Mouse (Mus musculus): ENCODE measurements around the gene Ntm.

The Ntm gene

DNA sequence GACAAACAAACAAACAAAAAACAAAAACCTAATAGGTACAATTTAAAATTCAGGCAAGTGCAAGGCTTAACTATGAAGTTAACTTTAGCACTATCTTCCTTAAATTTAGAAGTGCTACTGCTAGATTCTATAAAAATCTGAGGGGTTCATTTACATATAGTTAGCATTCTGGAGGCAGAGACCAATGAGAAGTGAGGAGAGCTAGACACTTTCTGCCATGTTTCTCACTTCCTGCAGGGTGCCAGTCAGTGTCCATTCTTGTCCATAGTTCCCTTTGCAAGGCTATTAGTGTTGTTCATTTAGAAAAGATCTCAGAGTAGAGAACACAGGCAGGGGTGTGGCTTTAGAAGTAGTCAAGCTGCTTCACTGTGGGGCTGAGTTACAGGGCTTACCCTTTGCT, 208.6 kb downstream of the Ntm start:
- DNase-seq (ENCODE audit: low read depth): no peak

DNA sequence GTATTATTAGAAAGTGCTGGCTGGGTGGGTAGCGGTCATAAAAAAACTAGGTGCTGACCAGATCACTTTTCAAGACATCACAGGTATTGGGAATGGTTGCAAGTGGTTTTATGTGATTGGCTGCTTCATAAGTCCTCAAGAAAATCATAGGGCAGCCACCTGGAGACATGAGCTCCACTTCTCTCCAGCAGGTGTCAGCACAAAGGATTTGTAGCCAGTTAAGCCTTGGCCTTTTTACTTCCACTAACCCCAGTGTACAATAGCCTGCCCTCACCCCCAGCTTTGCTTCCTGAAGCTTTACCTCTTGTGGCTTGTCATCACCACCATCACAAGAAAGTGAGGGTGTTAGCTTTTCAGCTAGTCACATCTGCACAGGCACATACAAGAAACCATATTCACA, 211.5 kb downstream of the Ntm start:
- no peak for DNase-seq (ENCODE audit: low read depth)

DNA sequence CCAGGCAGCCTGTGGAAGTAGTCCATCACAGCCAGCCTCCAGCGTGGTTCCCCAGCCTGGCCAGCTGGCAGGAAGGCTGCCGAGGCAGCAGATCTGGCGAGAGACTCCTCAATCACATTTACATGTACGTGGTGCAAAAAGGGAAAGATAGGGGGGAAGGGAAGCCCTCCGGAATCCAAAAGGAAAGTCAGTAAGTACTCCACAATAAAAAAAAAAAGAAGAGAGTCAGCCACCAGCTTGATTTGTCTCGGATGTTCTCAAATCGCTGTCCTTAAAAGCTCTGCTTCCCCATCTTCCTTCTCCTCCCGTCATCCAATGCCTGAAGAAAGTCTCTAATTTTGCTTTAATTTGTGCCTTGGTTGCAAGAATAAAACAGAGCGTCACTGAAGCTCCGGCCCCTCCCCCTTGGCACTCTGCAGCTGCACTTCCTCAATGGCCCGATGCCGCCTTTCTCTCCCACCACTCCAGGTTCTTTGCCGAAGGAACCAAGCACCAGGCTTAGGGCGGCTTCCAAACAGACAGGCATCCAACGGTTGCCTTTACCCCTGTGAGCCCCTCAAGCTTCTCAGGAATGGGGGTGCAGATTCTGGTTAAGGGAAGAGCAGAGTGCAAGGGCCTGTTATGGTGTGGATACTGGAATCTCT, 212.4 kb downstream of the Ntm start:
- DNase-seq (ENCODE audit: low read depth): no peak

DNA sequence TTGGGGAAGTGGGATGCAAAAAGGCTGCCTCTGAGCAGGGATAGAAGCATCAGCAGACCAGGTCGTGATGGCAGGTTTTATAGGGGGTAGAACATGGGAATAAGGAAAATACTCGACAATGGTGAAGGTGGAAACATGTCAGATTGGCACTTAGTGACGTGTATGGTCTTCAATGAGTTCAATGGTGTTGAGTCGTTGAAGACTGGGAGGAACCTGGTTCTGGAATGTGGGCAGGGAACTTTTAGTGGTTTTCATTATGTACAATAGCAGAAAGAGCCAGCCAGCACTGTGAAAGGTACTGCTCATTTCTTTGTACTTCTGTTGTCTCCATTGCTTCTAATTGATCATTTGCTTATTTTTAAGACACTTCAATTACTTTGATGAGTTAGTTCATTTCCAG, 214.9 kb downstream of the Ntm start:
- DNase-seq (ENCODE audit: low read depth): no peak

DNA sequence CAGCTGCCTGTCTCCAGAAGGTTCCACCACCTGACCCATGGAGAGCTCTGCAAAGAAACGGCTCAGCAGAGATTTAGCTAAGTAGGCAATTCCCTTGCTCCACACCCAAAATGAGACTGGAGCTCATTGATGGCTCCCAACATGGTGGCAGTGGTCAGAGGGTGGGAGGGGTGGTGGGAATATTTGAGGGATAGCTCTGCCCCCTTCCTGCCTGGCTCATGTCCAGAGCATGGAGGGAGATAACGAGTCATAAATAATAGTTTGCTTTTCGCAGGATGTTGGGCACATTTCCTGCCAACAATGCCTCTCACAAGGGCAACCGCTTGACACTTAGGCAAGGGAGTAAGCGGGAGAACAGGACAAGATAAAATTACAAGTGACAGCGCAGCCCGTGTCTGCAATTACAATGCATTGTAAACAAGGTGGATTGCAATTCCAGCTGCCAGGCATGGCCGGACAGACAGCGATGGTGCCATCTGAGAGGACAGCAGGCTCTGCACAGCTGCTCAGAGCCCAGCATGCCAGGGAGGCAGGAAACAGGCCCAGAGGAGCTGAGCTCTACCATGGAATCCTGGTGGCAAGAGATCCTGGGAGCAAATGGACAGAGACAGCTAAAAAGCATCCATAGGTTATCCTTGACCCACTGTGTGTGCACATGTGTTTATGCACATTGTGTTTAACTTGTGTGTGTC, 224.0 kb downstream of the Ntm start:
- no peak for DNase-seq (ENCODE audit: low read depth)

DNA sequence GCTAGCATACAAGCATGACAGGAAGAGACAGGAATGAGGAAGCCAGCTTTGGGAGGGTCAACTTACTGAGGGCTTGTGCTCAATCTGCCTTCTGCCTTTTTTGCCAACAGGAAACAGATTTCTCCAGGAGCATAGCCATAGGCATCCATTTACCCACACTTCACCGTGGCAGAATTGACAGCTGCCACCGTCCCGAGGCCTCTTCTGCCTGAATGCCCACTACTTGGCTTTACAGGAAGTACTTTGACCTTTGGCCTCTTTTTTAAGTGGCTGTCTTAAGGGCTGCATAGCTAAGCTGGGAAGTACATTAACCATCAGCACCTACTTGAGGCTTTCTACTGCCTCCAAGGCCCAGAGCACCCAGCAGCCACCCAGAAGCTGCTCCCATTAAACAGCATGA, 226.9 kb downstream of the Ntm start:
- DNase-seq (ENCODE audit: low read depth): no peak

DNA sequence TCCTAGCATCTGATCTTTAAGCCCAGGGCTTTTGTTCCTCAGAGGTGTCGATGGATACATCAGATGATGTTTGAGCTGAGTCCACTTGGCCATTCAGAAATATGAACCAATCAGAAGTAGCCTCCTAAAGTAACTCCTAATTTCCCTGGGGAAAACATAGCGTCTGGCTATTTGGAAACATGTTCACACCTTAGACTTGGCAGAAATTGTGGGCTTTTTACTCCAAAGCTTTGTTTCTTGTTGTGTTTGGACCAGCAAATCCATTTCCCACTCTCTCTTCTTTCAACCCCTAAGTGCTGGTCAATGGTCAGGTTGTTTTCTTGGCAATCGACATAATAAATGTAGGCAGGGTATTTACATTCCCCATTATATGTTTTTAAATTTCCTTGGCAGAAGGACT, 230.0 kb downstream of the Ntm start:
- no peak for DNase-seq (ENCODE audit: low read depth)

DNA sequence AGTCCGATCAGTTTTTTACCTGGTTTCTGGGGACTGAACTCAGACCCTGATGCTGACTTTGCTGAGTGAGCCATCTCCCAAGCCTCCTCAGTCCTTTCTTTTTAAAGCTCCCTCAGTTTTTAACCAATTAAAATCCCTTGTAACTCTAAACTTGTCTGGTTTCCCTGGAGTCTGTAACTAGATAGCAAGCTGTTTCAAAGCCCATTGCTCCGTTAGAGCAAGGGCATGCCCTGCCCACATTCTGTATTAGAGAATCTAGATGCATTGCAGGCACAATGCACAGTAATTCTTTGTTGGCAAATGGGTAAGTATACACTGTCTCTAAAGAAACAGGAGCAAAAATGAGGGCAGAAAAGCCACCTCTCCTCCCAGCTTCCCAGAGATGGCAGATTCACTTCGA, 231.3 kb downstream of the Ntm start:
- no peak for DNase-seq (ENCODE audit: low read depth)

DNA sequence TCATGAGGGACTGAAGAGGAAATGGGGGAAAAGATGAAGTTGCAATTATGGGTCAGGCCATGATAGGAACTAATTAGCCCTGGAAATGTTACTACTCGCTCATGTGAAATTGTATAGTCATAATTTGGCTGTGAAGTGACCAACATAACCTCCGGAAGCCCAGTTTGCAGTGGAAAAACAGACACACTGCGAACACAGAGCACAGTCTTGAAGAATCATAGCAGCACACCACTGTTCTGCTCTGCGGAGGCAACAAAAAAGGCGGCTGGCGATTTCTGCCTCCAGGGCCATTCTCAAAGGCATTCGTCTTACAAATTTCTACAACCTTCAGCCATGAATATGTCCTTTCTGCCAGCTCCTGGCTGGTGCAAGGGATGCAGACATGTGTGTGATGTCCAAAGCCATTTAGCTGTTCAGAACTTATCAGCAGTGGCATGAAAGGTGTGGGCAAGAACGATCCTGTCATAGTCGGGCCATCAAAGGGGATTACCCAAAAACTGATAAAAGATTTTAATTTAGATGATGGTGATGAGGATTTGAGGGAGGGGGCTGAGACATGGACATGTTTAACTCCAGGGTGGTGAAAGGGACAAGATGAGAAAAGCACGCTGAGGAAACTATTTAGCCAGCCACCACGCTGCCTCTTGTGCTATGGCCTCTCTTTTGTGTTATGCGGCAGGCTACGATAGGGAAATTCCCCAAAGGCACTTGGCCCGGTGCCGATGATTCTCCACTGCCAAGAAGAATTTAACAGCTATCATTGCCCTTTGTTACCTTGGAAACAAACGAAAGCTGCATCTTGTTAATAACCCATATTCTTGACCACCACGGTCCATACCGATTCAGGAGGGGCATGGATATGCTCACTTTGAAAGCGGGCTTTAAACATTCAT, 235.2 kb downstream of the Ntm start:
- DNase-seq (ENCODE audit: low read depth): no peak

DNA sequence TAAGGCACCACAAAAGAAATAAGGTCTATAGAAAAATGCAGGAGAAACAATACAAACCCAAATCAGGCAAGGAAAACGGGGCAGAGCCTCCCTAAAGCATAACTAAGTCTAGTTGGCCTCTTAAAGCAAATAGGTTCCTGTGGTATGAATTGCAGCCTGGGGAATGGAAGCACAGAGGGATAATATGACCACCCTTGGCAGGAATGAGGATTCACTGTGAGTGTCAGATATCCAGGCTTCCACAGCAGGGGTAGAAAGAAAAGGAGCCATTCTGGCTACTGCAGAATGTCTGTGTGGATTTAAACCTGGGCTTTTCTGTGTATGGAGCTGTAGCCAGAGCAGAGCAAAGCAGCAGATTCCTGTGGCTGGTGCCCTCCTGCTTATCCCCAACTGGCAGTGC, 241.5 kb downstream of the Ntm start:
- no peak for DNase-seq (ENCODE audit: low read depth)

DNA sequence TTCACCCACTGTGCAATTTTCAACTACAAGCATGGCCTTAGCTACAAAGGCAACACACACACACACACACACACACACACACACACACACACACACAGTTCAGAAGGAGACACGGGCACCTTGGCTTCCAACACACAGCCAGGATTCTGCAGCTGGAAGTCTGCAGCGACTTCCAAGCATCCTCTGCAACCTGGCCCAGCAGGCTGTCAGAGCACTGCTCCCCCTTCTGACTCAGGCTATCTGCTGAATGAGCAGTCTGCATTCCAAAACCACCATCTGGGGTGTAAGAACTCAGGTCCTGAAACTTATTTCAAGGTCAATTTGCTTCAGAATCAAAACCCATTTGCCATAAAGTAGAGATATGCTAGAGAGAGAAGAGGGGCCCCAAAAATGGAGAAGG, 246.1 kb downstream of the Ntm start:
- no peak for DNase-seq (ENCODE audit: low read depth)

DNA sequence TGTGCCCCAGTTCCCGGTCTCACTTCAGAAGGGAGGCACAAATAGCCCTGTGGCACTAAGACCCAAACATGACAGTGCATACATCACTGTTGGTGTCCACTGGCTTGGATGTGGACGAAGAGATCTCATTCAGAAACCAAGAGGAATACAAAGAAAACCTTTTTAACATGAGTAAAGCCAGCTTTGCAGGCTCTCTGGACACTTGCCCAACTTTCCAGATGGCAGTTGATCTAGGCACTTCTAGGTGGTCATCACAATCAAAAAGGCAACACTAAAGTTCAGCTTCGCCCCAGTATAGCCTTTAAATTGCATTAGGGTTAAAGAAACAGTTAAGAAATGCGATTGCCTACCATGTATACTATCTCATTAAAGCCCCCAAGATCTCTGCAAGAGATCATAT, 264.7 kb downstream of the Ntm start:
- DNase-seq (ENCODE audit: low read depth): no peak

DNA sequence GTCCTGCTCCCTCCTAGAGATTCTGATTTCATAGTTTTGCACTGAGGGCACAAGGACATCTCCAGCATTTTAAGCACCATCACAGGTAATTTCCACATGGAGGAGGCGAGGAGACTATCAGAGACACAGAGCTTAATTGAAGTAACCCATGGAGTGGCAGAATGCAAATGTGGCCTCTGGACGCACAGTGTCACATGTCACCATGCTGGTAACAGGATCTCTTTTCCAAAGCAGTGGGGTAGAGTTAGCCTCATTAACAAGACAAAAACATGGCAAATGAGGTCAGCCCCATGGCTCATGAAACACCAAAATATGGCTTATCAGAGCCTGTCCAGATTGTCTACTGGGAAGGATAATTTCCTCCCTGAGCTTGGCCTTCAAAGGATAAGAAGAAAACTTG, 268.8 kb downstream of the Ntm start:
- no peak for DNase-seq (ENCODE audit: low read depth)

DNA sequence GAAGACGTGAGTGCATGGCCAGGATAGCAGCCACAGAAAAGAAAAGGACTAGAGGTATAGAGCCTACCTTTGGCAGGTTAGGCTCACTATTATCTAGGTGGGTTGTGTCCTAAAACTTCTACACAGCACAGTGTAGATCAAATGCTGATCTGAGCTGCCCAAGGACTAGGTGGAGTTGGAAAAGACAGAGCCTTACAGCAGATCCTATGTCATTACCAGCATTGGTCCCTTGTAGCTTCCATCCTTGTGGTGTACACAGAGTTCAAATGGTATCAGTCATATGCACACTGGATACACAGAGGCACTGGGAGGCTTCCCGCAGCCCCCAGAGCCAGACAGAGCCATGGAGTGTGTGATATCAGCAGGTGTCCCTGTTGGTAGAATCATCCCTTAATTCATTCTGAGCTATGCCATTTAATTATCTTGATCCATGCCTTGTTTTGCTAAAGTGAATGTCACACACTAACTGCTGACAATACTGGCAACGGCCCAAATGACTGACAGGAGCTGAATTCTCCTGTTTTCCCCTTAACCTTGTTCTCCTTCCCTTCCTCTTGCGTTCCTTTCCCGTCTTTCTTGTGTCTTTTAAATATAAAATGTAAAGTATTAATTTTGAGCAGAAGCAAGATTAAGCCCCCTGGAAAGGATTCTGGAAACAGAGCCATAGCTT, 271.6 kb downstream of the Ntm start:
- no peak for DNase-seq (ENCODE audit: low read depth)

DNA sequence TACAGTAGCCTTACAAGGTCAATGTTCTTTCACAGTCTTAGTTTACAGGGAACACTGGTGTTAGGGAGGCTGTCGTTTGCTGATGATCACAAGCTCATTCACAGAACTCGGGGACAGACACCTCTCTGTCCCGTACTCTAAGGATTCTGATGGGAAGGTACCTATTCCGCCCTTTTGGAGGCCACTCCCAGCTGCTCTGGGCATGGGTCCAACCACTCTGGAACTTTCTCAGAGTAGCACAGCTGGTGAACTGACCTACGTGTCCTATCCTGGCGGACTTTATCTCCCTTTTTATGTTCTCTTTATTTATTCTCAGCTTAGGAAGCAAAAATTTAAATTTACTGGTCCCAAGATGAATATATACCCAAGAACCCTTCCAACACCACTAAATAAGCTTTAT, 280.7 kb downstream of the Ntm start:
- DNase-seq (ENCODE audit: low read depth): no peak

DNA sequence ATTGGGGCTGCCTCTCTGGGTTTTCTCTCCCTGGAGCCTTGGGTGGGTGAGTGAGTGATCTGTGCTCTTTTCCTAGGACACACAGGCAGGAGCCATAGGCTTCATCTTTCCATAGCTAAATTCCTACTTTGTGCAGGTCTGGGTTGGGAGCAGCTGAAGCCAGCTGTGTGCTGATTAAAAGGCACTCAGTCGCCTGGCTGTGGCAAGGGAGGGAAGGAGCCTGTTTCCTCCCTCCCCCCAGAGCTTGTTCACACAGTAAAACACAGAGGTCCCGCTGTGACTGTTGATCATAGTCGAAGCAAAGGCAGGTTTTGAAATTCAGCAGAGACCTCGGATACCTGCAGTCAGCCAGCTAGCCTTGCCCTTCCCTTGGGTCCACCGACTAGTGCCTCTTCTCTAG, 282.3 kb downstream of the Ntm start:
- no peak for DNase-seq (ENCODE audit: low read depth)

DNA sequence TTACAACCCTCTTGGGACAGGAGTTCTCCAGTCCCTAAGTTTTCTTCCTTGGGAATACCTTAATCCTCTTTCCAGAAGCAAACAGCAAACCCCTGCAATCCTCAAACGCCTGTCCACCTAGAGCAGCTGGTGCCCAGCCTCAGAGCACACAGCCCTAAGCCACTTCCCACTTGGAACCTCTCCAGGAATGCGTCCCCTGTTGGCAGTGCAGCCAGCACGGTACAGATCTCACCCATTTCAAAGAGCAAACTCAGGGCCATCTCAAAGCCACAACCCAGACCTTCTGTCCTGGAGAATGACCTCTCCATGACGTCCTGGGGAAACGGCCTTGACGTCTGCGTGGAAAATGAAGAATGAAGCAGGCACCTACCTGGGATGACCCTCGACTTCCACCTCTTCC, 289.0 kb downstream of the Ntm start:
- no peak for DNase-seq (ENCODE audit: low read depth)

DNA sequence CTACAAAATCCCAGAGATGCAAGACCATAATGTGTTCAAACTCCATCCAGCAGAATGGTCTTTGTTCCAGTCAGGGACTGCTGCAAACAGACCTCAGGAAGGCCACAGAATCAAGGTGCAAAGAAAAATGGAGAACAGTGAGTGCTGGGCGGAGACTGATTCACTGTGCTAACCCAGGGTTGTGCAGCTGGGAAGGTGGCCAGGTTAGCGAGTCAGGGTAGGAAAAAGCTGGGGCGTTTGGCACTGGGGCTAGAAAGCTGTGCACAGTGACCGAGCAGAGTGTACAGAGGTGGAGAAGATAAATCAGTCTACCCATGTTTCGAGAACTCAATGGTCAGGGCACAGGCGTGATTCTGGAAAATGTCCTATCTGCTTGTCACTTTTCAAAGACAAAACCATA, 291.1 kb downstream of the Ntm start:
- DNase-seq (ENCODE audit: low read depth): no peak

DNA sequence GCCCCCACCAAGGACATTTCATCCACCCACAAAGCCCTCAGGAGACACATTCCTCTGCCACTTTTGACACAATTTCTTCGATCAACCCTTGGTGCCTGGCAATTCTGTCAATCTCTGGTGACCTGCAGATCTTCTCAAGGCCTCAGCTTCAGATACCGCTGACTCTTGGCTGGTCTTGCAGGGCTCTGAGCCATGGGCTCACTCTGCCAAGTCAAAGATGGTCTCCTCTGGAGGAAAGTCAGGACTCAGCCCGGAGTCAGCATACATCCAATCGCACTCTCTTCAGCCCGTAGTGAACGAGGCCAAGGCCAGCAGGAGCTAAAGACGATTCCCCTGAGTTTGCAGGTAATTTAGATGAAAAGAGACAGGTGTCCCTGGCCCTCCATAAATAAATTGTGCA, 299.7 kb downstream of the Ntm start:
- DNase-seq (ENCODE audit: low read depth): no peak

DNA sequence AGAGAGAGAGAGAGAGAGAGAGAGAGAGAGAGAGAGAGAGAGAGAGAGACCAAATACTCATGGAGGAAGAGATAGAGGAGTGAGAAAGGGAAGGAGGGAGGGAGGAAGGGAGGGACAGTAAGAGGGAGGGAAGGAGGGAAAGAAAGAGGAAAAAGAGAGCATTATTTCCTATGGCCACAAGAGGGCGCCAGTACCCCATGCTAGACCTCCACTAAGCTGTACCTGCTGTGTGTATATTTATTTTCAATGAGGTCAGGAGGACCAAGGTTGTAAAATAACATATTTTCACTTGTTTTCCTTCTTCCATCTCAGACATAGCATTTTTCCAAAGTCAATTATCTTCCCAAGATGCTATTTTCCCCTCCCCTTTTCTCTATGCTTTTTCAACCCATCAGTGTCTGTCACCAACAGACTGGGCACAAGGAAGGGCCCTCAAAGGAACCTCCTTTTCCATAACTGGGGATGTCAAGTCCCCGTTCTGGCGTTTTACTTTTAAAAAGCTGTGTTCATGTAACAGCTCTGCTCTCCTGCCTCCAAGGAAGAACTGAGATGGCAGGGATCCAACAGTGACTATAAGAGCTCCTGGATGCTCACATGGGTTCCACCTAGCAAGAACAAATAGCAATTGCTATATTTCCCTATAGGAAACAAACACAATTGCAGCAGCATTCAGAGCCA, 301.3 kb downstream of the Ntm start:
- peak; percentile 1 for DNase-seq (ENCODE audit: low read depth)

DNA sequence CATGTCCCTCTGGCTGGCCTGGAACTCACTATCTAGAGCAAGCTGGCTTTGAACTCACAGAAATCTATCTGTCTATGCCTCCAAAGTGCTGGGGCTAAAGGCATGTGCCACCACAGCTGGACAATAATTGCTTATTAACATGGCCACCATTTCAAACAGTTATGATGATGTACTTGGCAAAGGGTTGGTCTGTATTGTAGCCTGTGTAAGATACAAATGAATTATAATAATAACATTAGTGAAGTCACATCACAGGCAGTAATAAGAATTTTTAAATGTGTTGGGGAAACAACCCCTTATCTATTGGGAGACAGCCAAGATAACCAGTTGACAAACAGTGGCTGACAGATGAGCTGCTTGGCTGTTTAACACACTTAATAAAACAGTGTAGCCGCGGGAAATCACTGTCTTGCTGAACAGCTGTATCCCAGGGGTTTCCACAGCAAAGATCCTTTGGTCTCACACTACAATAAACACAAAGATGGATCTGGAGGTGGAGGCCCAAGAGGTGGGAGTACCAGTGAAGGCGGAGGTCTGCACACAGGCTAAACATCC, 302.8 kb downstream of the Ntm start:
- no peak for DNase-seq (ENCODE audit: low read depth)
